Mouse (Mus musculus): ENCODE measurements around the gene Tmem238l. TPM values are rescaled to one million over a fixed set of nuclear protein-coding genes. Genes with fewer than 3 reads are reported as not detected.

Tmem238l gene
- total RNA-seq, 2 experiments from 2014 or later: not detected

Other genes starting within 250 kb of the Tmem238l start
- gene Pirt, start 44.7 kb upstream of the Tmem238l start, total RNA-seq (2021): 1 to 10 TPM; 1.5 to 1.8 TPM
- under 1 TPM; 0.24 to 0.67 TPM for gene Tmem220, start 68.5 kb downstream of the Tmem238l start, total RNA-seq (2021)
- 10 to 100 TPM; 19.8 to 22.2 TPM for gene Adprm, start 96.0 kb downstream of the Tmem238l start, total RNA-seq (2021)
- 1 to 10 TPM; 8.4 to 8.5 TPM for gene Sco1, start 96.0 kb downstream of the Tmem238l start, total RNA-seq (2021)
- under 1 TPM; 0.64 to 0.67 TPM for gene Myh3, start 121.7 kb downstream of the Tmem238l start, total RNA-seq (2021)
- gene Myh2, start 214.4 kb downstream of the Tmem238l start, total RNA-seq (2021): under 1 TPM; 0.09 to 0.14 TPM
- gene Myh1, start 243.4 kb downstream of the Tmem238l start, total RNA-seq (2021): under 1 TPM; 0.18 to 0.21 TPM